Mouse (Mus musculus) thymus, adult 2 months (tissue): ENCODE results near the gene Klhl28.

Source experiments
- CTCF ChIP-seq: fragments of 200-500 bp; IDR thresholded peaks from 2 replicates; pipeline ENCODE4 v1.5.1; 2012; ENCODE audit warnings: mild to moderate bottlenecking, control low read depth, low read length, moderate library complexity, borderline replicate concordance; ENCODE audit not compliant: control insufficient read depth, poor library complexity, insufficient read depth; ENCODE audit errors: extremely low read depth
- POLR2A ChIP-seq: fragments of 200-500 bp; IDR thresholded peaks from 2 replicates; pipeline ENCODE4 v1.6.1; 2012; ENCODE audit warnings: mild to moderate bottlenecking, low read length, control low read depth, moderate library complexity; ENCODE audit not compliant: control insufficient read depth, poor library complexity, insufficient read depth; ENCODE audit errors: extremely low read depth

- no peak for TF ChIP-seq CTCF
- TF ChIP-seq POLR2A, result no peak
Measured at GRCm38 (mm10) chr12:64968067-64968466, 2.7 kb upstream of the Klhl28 start.
